Mouse (Mus musculus): ENCODE data around the gene Pknox2. TPM values are rescaled to one million over a fixed set of nuclear protein-coding genes. Genes with fewer than 3 reads are reported as not detected.

The Pknox2 gene
- total RNA-seq, 2 experiments from 2014 or later = 7.6 to 7.7 TPM

DNA sequence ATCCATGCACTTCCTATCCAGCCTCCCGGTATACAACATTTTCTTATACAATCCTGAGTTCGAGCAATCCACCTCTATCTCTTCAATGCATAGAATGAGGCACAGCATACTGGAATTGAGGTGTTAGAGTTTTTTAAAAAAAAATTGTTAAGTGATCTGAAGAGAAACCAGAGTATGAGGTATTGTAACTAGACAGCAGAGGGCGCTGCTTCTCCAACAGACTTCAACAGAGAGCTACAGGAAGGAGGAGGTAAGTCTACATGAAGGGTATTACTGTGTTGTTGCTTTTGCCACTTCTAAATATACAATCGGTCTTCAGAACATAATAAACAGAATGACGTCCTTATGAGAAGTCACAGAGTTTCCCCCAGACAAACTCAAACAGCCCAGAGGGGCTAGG is 181.5 kb downstream of the Pknox2 start:
- intact Hi-C loops (cut with DNase I) = no loop called here
- no peak for DNase-seq

DNA sequence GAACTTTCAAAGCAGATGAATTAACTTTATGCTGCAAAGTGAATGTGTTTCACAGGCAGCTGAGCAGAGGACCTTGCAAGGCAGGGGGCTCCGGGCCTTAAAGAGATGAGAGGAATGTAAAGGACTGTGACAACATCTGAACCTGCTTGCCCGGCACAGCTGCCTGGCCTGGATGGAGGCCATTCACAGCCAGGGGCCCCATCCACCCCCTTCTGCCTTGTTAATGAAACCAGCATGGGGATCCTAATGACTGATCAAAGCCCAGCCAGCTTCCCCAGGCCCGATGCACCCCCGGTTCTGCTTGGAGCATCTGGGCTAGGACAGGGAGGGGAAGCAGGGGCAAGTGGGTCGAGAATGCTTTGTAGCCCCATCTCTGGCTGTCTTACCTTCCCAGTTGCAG is 183.0 kb downstream of the Pknox2 start:
- intact Hi-C loops (cut with DNase I) = no loop called here
- DNase-seq = no peak

DNA sequence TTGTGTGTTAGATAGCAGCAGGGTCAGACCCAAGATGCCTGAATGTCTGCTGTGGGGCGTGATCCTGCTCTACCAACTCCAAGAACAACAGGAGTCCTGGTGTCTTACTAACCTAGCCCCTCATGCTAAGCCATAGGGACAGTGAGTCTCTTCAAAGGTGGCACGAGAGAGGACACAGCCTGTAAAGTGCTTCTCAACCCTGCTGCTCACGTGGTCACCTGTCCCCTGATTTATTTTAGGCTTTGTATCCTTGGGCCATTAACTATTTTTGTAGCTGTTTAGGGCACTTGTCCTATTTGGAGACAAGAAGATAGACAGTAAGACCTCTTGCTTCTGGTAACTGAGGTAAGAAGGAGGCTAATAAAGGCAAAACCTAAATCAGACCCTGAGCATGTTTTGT is 183.7 kb downstream of the Pknox2 start:
- DNase-seq = no peak
- intact Hi-C loops (cut with DNase I) = no loop called here

DNA sequence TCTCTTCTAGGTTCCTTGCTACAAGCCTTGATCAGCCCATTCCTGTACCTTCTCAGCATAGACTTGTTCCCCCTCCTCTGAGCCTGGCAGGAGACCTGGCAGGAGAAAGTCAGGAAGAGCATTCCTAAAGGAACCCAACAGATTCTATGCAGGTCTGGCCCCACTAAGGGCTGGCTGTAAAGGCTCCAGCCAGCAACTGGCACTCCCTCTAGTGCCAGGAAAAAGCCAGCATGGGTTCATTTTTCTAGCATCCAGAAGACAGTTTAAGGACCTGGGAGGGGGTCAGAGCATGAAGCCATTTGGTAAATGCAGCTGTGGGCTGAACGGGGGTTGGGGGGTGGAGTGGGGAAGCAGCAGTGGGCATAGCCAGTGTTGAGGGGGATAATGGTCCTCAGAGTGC is 185.3 kb downstream of the Pknox2 start:
- DNase-seq = no peak
- intact Hi-C loops (cut with DNase I) = no loop called here

DNA sequence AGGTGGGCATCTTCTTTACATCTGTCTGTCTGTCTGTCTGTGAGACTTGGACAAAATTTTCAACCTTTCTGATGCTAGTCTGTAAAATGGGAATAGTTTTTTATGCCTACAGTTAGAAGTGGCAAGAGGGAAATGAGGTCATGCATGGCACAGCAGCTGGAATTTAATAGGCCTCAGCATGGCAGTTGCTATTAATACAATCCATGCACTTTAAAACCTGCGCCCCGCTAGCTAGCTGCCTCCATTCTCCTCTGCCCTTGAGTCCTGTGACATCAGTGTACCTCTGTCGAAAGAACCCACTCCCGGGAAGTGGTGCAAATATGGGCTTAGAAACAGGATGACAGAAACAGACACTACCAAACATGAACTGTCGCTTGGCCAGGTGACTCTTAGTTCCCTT is 186.1 kb downstream of the Pknox2 start:
- intact Hi-C loops (cut with DNase I) = no loop called here
- DNase-seq = no peak

DNA sequence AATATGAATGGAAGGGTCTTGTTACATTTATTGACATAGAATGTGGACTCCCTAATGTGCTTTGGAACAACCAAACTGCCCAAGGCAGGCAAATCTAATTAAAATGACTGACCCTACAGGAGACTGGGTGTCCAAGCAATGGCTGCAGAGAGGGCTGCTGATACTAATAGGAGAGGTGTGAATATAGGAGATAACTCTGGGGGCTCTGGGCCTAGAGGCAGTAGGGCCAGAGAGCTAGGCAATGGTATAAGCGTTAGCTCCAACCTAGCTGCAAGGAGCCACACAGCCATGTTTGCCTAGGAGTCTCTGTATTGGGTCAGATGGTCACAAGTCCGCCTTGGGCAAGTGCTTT is 196.1 kb downstream of the Pknox2 start:
- intact Hi-C loops (cut with DNase I) = no loop called here

DNA sequence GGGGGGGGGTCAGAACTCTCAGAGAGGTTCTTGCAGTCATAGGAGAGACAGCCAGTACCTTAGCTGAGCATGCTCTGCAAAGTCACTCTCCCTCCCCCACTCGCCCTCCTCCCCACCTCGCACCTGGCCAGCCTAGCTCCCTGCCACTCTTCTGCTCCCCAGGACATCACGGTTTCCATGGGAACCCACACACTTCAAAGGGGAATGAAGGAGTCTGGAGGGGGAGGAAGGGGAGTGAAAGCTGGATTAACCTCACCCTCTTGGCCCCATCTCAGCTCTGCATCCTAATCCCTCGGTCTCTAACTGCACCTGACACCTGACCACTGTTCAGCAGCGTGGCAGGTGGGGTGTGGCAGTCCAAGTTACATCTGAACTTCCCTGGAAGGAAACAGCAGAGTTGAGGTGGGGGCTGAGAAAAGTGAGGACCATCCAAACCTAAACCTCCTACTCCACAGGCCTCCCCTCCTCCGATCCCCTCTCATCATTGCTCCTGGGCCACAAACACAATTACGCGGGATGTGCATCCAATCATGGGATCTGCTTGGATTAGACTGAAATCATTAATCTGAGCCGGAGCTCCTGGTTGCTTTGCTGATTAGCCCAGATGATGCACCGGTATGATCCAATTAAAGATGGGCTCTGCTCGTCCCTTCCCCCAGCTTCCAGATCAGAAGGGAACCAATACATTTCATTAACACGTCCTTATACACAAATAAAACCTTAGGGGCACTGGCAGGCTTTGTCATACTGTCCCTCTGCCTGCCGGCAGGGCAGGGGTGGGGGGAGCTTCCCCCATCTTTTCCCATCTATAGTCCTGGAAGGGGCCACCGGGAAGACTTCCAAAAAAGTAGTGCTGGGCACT is 196.7 kb downstream of the Pknox2 start:
- no peak for DNase-seq
- intact Hi-C loops (cut with DNase I) = no loop called here

More for the DNA sequence above, 196.1 kb downstream of the Pknox2 start:
- DNase-seq = no peak

DNA sequence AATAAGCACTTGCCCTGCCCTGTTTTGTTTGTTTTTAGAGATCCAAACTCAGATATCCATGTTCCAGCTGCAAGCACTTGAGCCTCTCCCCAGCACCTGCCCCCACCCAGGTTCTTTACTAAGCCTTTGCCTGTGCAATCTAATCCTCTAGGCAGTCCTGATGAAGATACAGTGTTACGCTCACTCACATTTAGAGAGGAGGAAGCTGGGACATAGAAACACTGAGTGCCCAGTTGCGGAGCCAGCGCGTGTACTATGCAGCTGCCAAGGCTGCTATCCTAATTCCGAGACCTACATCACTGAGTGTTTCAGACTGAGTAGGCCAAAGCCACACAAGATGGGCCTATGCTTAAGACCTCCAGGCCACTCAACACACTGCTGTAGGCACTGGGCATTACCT is 199.0 kb downstream of the Pknox2 start:
- intact Hi-C loops (cut with DNase I) = no loop called here
- no peak for DNase-seq

DNA sequence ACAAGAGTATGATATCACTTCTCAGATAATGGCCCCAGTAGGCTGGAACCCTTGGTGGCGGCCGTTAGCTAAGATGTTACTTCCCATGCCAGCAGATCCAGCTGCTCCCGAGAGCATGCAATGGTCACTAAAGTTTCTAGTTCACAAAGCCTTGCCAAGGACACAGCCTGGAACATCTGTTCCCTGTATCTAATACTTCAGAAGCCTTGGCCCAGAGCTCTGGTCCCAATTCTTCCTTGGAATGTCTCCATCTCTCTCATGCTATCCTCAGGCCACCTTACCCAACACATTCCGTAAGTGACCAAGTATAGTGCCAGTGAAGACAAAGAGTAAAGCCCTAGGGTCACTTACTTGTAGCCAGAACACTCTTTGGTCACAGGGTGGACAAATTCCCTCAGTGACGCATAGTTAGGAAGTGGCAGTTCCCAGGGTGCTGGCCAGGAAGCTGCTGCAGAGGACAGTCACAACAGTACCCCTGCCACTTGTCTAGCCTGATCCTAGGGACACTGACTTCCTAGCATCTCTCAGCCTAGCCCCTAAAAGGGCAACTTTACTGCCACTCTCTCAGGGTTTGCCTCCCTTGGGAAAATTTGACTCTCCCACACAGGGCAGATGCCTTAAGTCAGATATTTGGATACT is 200.0 kb downstream of the Pknox2 start:
- intact Hi-C loops (cut with DNase I) = no loop called here

DNA sequence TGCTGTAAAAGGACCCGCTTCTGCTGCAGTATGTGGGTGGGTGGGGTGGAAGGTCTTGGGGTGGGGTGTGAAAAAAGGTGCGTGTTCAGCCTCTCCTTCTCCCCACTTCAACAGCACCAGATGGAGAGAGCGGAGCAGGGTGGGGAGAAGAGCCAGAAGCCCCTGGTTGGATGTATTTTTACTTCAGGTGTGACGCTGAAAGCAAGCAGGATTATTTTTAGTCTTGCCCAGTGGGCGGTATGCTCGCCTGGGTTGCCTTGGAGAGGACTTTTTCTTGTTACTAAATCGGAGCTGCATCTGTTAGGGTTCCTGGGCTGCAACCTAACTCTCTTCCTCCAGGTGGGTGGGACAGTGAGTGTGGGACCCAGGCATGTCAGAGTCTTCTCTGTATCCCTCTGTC is 202.4 kb downstream of the Pknox2 start:
- no peak for DNase-seq
- intact Hi-C loops (cut with DNase I) = no loop called here

More for the DNA sequence above, 200.0 kb downstream of the Pknox2 start:
- peak in 1 of 2 experiments; percentile 44 for DNase-seq

DNA sequence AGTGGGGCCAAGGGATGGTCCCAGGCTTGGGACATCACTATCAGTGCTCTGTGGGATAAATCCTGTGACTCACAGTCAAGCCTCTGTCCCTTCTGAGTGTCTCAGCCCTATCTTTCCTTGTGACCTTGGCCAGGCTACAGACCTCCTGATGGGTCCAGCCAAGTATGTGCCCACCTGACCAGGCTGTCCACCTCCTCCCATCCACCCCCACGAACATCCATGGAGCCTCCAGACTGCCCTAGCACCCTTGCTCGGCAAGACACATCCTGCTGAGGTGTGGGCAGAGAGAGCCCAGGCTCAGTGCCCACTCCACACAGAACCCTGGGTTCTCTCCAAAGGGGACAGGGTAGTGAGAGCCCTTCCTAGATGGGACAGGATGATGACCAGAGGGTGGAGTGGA is 204.6 kb downstream of the Pknox2 start:
- intact Hi-C loops (cut with DNase I) = no loop called here
- no peak for DNase-seq

DNA sequence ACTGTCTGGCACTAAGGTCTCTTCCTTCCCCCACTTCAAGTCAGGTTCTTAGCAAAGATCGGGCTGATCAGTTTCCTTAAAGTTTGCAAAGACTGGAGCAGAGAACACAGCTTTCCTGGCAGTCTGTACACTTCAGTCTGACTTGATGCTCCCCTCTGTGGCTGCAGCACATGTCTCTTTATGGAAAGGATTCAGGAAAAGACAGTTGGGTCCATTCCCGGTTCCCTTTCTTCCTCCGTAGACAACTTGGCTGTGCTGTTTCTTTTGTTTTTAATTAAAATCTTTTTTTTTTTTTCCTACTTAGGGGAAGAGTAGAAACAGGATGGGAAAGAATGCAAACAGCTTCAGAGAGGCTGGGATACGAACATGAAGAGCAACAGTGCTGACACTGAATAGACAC is 205.1 kb downstream of the Pknox2 start:
- intact Hi-C loops (cut with DNase I) = no loop called here
- DNase-seq = no peak

DNA sequence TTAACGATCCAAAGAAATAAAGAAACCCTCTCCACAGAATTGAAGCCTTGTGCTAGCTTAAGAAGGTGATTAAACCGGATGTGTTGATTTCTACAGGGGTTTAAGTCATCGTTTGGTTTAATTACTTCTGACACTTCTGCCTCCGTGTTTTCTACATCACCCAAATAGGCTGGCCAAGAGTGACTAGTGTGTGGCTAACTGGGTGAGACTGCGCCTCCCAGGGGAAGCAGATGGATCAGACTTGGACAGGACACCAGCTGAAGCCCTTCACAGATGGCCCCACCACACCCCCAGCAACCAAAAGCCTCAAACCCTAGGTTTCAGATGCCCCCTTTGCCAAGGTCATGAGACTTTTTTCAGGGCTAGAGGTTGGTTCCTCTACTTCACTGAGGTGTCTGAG is 205.6 kb downstream of the Pknox2 start:
- DNase-seq = no peak
- intact Hi-C loops (cut with DNase I) = no loop called here

DNA sequence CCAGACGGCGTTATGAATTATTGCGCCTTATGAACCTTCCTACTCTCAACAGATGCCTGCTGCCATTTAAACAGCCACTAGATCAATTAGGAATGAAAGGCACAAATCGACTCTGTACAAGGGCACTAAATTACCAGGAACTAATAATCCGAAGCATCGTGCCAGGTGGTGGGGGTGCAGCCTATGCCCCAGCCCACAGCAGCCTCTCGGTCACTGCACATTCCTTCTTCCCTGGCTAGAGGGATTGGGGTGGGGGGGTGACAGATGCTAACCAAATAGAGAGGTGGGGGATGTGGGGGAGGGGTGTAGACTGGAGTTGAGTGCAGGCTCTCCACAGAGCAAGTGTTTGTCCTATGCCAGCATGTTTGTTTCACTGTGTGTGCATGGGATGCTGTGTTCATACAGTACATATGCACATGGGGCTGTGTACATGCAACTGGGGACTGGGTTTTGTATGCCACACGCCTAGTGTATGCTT is 208.6 kb downstream of the Pknox2 start:
- intact Hi-C loops (cut with DNase I) = no loop called here
- DNase-seq = no peak

DNA sequence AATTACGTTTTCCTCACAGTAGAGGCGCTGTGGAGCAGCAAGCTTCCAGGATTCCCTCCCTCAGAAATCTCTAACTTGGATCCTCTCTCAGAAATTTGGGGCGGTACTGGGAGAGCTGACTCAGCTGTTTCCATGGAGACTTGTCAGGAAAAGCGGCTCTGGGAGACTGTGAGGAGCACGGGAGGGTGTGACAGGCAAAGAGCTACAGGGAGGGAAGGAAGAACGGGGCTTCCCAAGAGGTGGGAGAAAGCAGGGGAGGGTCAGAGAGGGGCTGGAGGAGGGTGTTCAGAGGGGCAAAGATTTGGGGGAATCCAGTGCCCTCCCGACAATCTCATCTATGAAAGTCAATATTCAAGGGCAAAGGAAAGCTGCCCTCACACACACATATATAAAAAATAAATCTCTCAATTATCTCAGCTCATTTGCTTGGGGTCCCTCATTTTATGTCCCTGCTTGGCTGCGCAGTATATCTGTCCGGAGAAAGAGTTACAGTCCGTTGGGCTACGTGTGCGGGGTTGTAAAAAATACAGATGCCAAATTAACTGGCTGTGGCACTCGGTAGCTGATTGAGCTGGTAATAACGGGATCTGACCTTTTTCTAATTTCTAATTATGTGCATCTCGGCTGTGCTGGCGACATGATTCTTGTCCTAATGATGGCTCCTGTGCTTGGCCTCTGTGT is 213.3 kb downstream of the Pknox2 start:
- peak; percentile 43 to 48 for DNase-seq
- intact Hi-C loops (cut with DNase I) = no loop called here

DNA sequence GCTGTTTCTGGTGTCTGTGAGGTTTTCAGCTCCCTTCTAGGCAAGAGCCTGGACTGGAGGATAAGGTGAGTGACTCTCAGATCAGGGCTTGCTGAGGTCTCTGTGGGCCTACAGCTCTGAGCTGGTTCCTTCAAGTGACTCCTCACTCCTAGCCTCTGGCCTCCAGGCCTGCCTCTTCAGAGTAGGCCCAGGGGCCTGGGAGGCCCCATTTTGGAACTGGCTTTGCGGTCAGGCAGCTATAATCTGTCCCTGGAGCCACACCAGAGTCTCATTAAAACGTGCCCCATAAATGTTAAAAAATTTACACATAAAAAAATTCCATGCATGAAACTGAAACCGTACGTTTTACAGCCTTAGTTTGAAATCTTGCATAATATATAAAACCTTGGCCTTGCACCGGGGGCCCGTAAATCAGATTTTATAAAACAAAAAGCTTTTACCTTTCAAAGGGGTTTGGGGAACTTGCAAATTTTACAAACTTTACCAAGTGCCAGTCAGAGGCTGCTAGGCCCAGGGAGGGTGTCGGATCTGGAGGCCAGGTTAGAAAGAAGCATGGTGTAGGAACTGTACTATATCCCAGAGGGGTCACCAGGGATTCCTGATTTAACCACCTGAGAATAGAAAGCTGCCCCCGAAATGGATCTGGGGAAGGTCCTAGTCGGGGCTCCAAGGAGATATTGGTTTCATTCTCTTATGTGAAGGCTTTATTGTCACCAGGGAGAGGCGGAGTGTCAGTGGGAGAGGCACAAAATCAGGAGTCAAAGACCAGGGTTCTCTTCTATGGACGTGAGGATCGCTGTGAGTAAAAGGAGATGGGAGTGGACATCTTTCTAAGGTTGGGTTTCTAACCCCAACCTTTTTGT is 214.0 kb downstream of the Pknox2 start:
- no peak for DNase-seq
- intact Hi-C loops (cut with DNase I) = no loop called here

DNA sequence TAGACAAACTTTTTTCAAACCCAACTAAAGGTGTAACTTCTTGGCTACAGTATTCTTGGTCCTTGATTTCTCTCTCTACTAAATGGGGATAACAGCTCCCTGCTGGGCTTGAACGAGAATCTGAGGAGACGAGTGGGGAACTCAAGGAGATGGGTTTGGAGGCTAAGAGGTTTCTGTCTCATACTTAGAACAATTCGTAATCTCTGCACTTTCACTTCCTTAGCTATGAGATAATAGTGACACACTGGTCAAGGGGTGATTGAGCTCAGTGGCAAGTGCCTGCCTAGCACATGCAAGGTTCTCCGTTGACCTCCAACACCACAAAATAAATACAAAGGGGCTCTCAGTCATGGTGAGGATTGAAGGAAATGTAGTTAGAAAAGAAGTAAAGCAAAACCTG is 215.6 kb downstream of the Pknox2 start:
- no peak for DNase-seq
- intact Hi-C loops (cut with DNase I) = no loop called here

DNA sequence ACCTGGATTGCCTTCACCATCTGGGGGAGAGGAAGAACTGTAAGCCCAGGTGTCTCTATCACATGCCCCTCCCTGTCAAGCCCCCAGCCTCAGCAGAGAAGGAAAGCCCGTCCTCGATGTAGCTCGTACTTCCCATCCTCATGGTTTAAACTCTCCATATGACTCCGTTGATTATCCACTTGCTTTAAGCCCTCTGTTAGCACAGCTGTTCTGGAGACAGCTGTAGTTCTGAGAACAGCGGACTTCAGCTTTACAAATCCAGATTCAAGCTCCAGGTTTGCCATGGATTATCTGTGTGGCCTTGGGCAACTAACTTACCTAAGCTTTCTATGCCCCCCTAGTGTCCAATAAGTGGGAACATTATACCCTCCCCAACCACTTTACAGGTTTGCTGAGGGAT is 223.5 kb downstream of the Pknox2 start:
- intact Hi-C loops (cut with DNase I) = no loop called here
- DNase-seq = no peak

DNA sequence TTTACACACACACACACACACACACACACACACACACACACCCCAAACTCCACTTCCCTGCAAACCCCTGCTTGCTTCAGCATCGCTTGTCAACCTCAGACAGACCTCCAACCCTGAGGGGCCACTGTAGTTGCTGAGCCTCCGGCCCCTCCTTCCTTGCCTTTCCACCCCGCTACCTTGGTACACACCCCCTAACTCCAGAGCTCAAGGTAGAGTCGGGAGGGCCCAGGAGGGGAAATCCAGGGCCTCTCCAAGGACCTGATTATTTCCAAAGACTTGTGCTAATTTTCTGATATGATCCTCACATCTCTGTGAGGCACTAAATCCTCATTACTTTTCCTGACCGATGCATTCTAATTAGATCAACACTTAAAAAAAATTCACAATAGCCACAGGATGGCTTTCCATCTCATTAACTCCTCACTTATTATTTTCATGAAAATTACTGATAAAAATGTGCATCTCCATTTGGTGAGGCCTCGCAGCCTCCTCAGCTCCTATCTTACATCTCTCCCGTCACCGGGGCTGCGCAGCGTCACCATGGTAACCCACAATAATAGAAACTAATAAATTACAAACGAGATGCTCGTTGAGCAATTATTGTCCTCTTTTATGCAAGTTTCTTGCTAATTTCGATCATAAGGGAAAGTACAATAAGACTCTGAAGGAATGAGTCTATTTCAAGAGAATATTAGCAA is 225.3 kb downstream of the Pknox2 start:
- intact Hi-C loops (cut with DNase I) = no loop called here
- no peak for DNase-seq

DNA sequence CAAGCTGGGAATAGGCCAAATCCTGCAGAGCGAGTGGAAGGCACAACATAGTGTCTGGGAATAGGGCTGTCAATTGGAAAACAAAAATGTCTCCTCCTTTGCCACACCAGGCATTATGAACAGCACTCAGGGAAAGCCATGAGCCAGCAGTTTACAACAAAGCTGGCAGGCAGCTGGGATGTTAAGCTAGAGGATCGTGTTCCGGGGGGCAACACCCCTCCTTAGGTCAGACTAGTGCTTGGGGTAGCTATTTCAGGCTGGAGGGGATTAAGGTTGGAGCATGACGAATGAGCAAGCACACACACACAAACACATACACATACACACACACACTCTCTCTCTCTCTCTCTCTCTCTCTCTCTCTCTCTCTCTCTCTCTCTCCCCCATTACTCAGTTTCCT is 227.7 kb downstream of the Pknox2 start:
- no peak for DNase-seq
- intact Hi-C loops (cut with DNase I) = loop anchor here (5.0 kb wide), 1 partner anchor 228 kb away; the partner anchor contains the start of gene Pknox2
